Mouse (Mus musculus) G1E (cell line): ENCODE data around the gene Hmbs.

Source experiments
- CTCF ChIP-seq: IDR thresholded peaks from 2 replicates; pipeline ENCODE4 v1.5.1; 2012; ENCODE audit warnings: low read depth, low read length, inconsistent platforms, mixed read lengths
- GATA1 ChIP-seq: IDR thresholded peaks from 2 replicates; pipeline ENCODE4 v1.6.1; 2012; ENCODE audit warnings: borderline replicate concordance, low read length, inconsistent platforms, mixed read lengths

- no peak for TF ChIP-seq GATA1
- no peak for TF ChIP-seq CTCF
Measured at GRCm38 (mm10) chr9:44378153-44378730, 34.2 kb upstream of the Hmbs start.
